Mouse (Mus musculus): ENCODE measurements at regions not wholly inside any gene's neighbourhood (a gene's known extent, or its start where the extent isn't known, plus 50 kb on each side); places are given as distances from the start of the nearest gene placed in this dataset.

DNA sequence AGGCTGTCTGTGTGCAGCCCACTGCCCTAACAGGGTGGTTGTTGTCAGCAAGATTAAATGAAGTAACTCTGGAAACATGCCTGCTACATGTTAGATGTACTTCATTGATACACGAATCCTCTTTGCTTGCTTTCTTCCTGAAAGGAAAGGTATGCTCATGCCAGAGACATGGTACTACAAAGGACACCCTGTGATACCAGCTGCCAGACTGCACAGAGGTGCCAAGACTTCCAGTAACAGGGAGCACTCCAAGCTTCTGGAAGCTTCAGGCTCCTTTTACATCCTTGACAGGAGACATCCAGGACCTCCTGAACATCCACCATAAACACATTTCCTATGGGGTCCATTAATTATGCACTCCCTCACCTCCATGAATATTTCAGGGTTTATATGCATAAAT is 505.7 kb downstream of the 1810013L24Rik start:
- TF ChIP-seq CTCF (IDR thresholded peaks at IDR 0.05; ENCODE audit: insufficient read depth, low read depth, low read length) (no peak), POLR2A (IDR thresholded peaks at IDR 0.05; ENCODE audit: insufficient read depth, low read depth, low read length) (no peak)

Measured in olfactory bulb, adult 2 months (tissue).